Mouse (Mus musculus): ENCODE results near the gene Lrrc8d. TPM values are rescaled to one million over a fixed set of nuclear protein-coding genes. Genes with fewer than 3 reads are reported as not detected.
A peak's percentile ranks its signal among the peaks of the same experiment; 100 is the strongest.

The Lrrc8d gene
- polyA plus RNA-seq, 1 experiment from 2014 or later, result 11.6 TPM

GRCm38 (mm10) chr5:105745324-105745723 lies 45.6 kb downstream of the Lrrc8d start:
- ATAC-seq, result no peak
- peaks cover 27% of the 10 kb centered on the region for H3K4me1 ChIP-seq (ENCODE audit: insufficient read depth)
- H3K9me3 ChIP-seq (ENCODE audit: low read length), result no peaks in the 10 kb centered on the region
- no peaks in the 10 kb centered on the region for H3K27me3 ChIP-seq (ENCODE audit: insufficient read depth, low read length)
- WGBS (ENCODE audit: insufficient replicate concordance), result 43% methylated on average over 11 of the region's 11 CpGs
- no peaks in the 10 kb centered on the region for H3K36me3 ChIP-seq (replicated peaks; ENCODE audit: insufficient read depth, low read length)
- peak overlapping the region; percentile 64 for H3K27ac ChIP-seq (ENCODE audit: low read depth)
- TF ChIP-seq EP300 (IDR thresholded peaks at IDR 0.05; ENCODE audit: low read depth), result no peak
- no peak for TF ChIP-seq CTCF (IDR thresholded peaks at IDR 0.05; ENCODE audit: low read depth)
- H3K4me2 ChIP-seq (ENCODE audit: low read depth, low read length), result no peak overlapping the region
- no peak for DNase-seq
- H3K4me3 ChIP-seq (ENCODE audit: low read depth, low read length), result no peak overlapping the region
- H3K9ac ChIP-seq (replicated peaks), result no peak overlapping the region

- no peak for TF ChIP-seq EP300 (IDR thresholded peaks at IDR 0.05; ENCODE audit: low read depth)
- TF ChIP-seq CTCF (IDR thresholded peaks at IDR 0.05; ENCODE audit: low read depth), result no peak
- Histone ChIP-seq H3K4me1 (ENCODE audit: insufficient read depth) (peaks cover 27% of the 10 kb centered on the region), H3K4me2 (ENCODE audit: low read depth, low read length) (no peak overlapping the region), H3K27me3 (ENCODE audit: insufficient read depth, low read length) (no peaks in the 10 kb centered on the region), H3K9ac (replicated peaks) (no peak overlapping the region), H3K27ac (ENCODE audit: low read depth) (no peak overlapping the region), H3K4me3 (ENCODE audit: low read depth, low read length) (no peak overlapping the region), H3K9me3 (ENCODE audit: low read length) (no peaks in the 10 kb centered on the region), H3K36me3 (replicated peaks; ENCODE audit: insufficient read depth, low read length) (no peaks in the 10 kb centered on the region)
- peak; percentile 17; the same call in 1 of the 2 replicates for ATAC-seq
- WGBS (ENCODE audit: insufficient replicate concordance), result 71% methylated on average over 5 of the region's 5 CpGs
- no peak for DNase-seq
Observed at GRCm38 (mm10) chr5:105745927-105746454, 46.2 kb downstream of the Lrrc8d start.

- Histone ChIP-seq H3K4me2 (ENCODE audit: low read depth, low read length) (no peak overlapping the region), H3K9me3 (ENCODE audit: low read length) (no peaks in the 10 kb centered on the region), H3K36me3 (replicated peaks; ENCODE audit: insufficient read depth, low read length) (no peaks in the 10 kb centered on the region), H3K4me3 (ENCODE audit: low read depth, low read length) (no peak overlapping the region), H3K27me3 (ENCODE audit: insufficient read depth, low read length) (no peaks in the 10 kb centered on the region), H3K4me1 (ENCODE audit: insufficient read depth) (peaks cover 18% of the 10 kb centered on the region), H3K9ac (replicated peaks) (no peak overlapping the region; the same call in 1 of the 2 replicates), H3K27ac (ENCODE audit: low read depth) (peak overlapping the region; percentile 80; the same call in 1 of the 2 replicates)
- 32% methylated on average over 8 of the region's 8 CpGs for WGBS (ENCODE audit: insufficient replicate concordance)
- TF ChIP-seq CTCF (IDR thresholded peaks at IDR 0.05; ENCODE audit: low read depth) (no peak), EP300 (IDR thresholded peaks at IDR 0.05; ENCODE audit: low read depth) (no peak)
- no peak for DNase-seq
- ATAC-seq, result no peak
Observed at GRCm38 (mm10) chr5:105754803-105755202, 55.0 kb downstream of the Lrrc8d start.

- Histone ChIP-seq H3K27ac (ENCODE audit: low read depth) (peak overlapping the region; percentile 80), H3K9me3 (ENCODE audit: low read length) (no peaks in the 10 kb centered on the region), H3K4me1 (ENCODE audit: insufficient read depth) (peaks cover 18% of the 10 kb centered on the region), H3K4me2 (ENCODE audit: low read depth, low read length) (no peak overlapping the region), H3K4me3 (ENCODE audit: low read depth, low read length) (no peak overlapping the region), H3K27me3 (ENCODE audit: insufficient read depth, low read length) (no peaks in the 10 kb centered on the region), H3K9ac (replicated peaks) (no peak overlapping the region), H3K36me3 (replicated peaks; ENCODE audit: insufficient read depth, low read length) (no peaks in the 10 kb centered on the region)
- TF ChIP-seq CTCF (IDR thresholded peaks at IDR 0.05; ENCODE audit: low read depth) (no peak), EP300 (IDR thresholded peaks at IDR 0.05; ENCODE audit: low read depth) (no peak)
- no peak for ATAC-seq
- DNase-seq, result no peak
- WGBS (ENCODE audit: insufficient replicate concordance), result 67% methylated on average over 6 of the region's 6 CpGs
Observed at GRCm38 (mm10) chr5:105755491-105755890, 55.7 kb downstream of the Lrrc8d start.

GRCm38 (mm10) chr5:105757978-105758377 lies 58.2 kb downstream of the Lrrc8d start:
- WGBS (ENCODE audit: insufficient replicate concordance), result 70% methylated on average over 17 of the region's 17 CpGs
- H3K4me3 ChIP-seq (ENCODE audit: low read depth, low read length), result no peak overlapping the region
- no peaks in the 10 kb centered on the region for H3K27me3 ChIP-seq (ENCODE audit: insufficient read depth, low read length)
- H3K9ac ChIP-seq (replicated peaks), result no peak overlapping the region
- no peak for TF ChIP-seq CTCF (IDR thresholded peaks at IDR 0.05; ENCODE audit: low read depth)
- no peak for TF ChIP-seq EP300 (IDR thresholded peaks at IDR 0.05; ENCODE audit: low read depth)
- no peaks in the 10 kb centered on the region for H3K9me3 ChIP-seq (ENCODE audit: low read length)
- peak; percentile 35 for DNase-seq
- H3K4me1 ChIP-seq (ENCODE audit: insufficient read depth), result peaks cover 18% of the 10 kb centered on the region
- H3K4me2 ChIP-seq (ENCODE audit: low read depth, low read length), result peak overlapping the region; percentile 29; the same call in 1 of the 2 replicates
- no peaks in the 10 kb centered on the region for H3K36me3 ChIP-seq (replicated peaks; ENCODE audit: insufficient read depth, low read length)
- ATAC-seq, result peak; percentile 79
- peak overlapping the region; percentile 58 for H3K27ac ChIP-seq (ENCODE audit: low read depth)

GRCm38 (mm10) chr5:105758866-105759265 lies 59.1 kb downstream of the Lrrc8d start:
- Histone ChIP-seq H3K27me3 (ENCODE audit: insufficient read depth, low read length) (no peaks in the 10 kb centered on the region), H3K4me3 (ENCODE audit: low read depth, low read length) (no peak overlapping the region), H3K27ac (ENCODE audit: low read depth) (peak overlapping the region; percentile 58), H3K4me2 (ENCODE audit: low read depth, low read length) (no peak overlapping the region), H3K4me1 (ENCODE audit: insufficient read depth) (peaks cover 18% of the 10 kb centered on the region), H3K36me3 (replicated peaks; ENCODE audit: insufficient read depth, low read length) (no peaks in the 10 kb centered on the region), H3K9me3 (ENCODE audit: low read length) (no peaks in the 10 kb centered on the region), H3K9ac (replicated peaks) (no peak overlapping the region)
- TF ChIP-seq CTCF (IDR thresholded peaks at IDR 0.05; ENCODE audit: low read depth) (no peak), EP300 (IDR thresholded peaks at IDR 0.05; ENCODE audit: low read depth) (no peak)
- DNase-seq, result no peak
- ATAC-seq, result no peak
- 69% methylated on average over 9 of the region's 9 CpGs for WGBS (ENCODE audit: insufficient replicate concordance)

All from liver, postnatal 0 days (tissue).